Mouse (Mus musculus) heart, postnatal 0 days (tissue): Measurements from ENCODE around the gene Noc4l.

ENCODE experiments used
- CTCF ChIP-seq: IDR thresholded peaks from 2 replicates; pipeline ENCODE4 v1.5.1; 2016; ENCODE audit warnings: antibody characterized with exemption, control low read depth, low read depth
- EP300 ChIP-seq: IDR thresholded peaks from 2 replicates; pipeline ENCODE4 v1.6.1; 2016; ENCODE audit warnings: antibody characterized with exemption, low read depth

DNA sequence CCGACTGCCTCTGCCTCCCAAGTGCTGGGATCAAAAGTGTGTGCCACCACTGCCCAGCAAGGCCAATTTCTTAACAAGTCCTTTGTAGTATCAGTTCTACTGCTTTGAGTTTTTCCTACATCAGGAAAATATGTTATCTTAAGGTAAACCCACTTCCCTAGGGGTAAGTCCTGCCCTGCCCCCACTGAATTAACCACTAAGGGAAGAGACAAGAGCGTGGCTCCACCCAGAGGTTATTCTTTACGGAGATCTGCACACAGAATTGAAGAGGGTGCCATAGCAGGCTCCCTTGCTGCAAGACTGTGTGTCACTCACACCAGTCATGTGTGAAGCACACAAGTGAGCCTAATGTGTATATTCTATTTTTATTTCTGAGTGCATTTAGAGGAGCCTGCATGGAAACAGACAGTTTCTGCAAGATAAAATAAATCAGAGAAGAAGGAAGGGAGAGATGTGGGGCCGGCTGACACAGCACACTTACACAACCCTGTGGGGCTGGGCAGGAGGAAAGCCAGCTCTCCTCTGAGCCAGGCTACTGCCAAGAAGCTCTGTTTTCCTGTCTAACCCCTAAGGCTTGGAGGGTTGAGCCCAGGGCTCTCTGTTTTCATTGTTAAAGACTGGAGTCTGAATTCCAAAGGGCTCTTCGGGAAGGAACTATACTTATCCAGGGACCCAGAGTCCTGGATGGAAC is 47.5 kb downstream of the Noc4l start:
- TF ChIP-seq CTCF (no peak), EP300 (no peak)
